Mouse (Mus musculus): ENCODE data around the gene Syk.

DNA sequence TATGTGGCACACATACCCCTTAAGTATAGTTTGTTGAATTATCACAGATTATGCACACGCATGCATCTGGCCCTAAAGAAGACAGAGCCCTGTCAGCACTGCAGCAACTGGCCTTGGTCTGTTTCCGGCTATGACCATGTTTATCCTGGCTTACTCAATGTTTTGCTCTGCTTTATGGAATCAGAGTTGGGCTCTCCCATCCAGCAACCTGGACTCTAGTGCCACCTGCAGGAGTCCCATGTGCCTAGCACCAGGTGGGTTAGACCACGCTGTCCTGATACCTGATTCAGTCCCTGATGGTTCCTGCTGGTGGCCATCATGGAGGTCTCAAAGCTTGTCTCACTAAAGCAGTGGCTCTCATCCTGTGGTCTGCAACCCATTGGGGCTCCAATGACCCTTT, 86.9 kb downstream of the Syk start:
- TF ChIP-seq CTCF (IDR thresholded peaks at IDR 0.05) (peak; percentile 60), EP300 (IDR thresholded peaks at IDR 0.05) (no peak)
